Mouse (Mus musculus) kidney, postnatal 4 days (tissue): ENCODE results near the gene Rnf220.
A peak's percentile ranks its signal among the peaks of the same experiment; 100 is the strongest.

ENCODE experiments used
- DNase-seq, 2 experiments: peaks; one replicate each; pipeline ENCODE4 v3.0.0; 2021; ENCODE audit warnings: mixed read lengths in 2 of 2

Gene Rnf220

GRCm38 (mm10) chr4:117496482-117497165 lies at the start of gene Rnf220:
Gene Rnf220 (minus strand): TSS chr4:117497052.
- peak; percentile 58 to 71 for DNase-seq

- DNase-seq: no peak
These were observed 49.8 kb upstream of the Rnf220 start for GRCm38 (mm10) chr4:117546616-117547015.

GRCm38 (mm10) chr4:117545448-117545847 lies 48.6 kb upstream of the Rnf220 start:
- DNase-seq: no peak

GRCm38 (mm10) chr4:117540571-117540970 lies 43.7 kb upstream of the Rnf220 start:
- no peak for DNase-seq

- DNase-seq: no peak
These were observed 42.6 kb upstream of the Rnf220 start for GRCm38 (mm10) chr4:117539329-117539980.

GRCm38 (mm10) chr4:117537002-117537401 lies 40.1 kb upstream of the Rnf220 start:
- DNase-seq: no peak

GRCm38 (mm10) chr4:117535496-117536200 lies 38.8 kb upstream of the Rnf220 start:
- no peak for DNase-seq

- DNase-seq: no peak
These were observed 33.0 kb upstream of the Rnf220 start for GRCm38 (mm10) chr4:117529843-117530242.

- peak; percentile 82 to 83 for DNase-seq
These were observed 31.1 kb upstream of the Rnf220 start for GRCm38 (mm10) chr4:117527952-117528351.

GRCm38 (mm10) chr4:117527116-117527899 lies 30.5 kb upstream of the Rnf220 start:
- no peak for DNase-seq

GRCm38 (mm10) chr4:117525990-117526389 lies 29.1 kb upstream of the Rnf220 start:
- DNase-seq: no peak

- DNase-seq: no peak
These were observed 24.5 kb upstream of the Rnf220 start for GRCm38 (mm10) chr4:117521350-117521749.

- no peak for DNase-seq
These were observed 21.4 kb upstream of the Rnf220 start for GRCm38 (mm10) chr4:117518246-117518645.

- DNase-seq: no peak
These were observed 2.2 kb upstream of the Rnf220 start for GRCm38 (mm10) chr4:117499043-117499442.

- peak; percentile 43 to 51 for DNase-seq
These were observed 917 bp downstream of the Rnf220 start for GRCm38 (mm10) chr4:117495869-117496401.

GRCm38 (mm10) chr4:117494911-117495501 lies 1.8 kb downstream of the Rnf220 start:
- DNase-seq: peak; percentile 36 to 58

GRCm38 (mm10) chr4:117493905-117494851 lies 2.7 kb downstream of the Rnf220 start:
- peak; percentile 50 to 59 for DNase-seq

GRCm38 (mm10) chr4:117493161-117493568 lies 3.7 kb downstream of the Rnf220 start:
- peak; percentile 38 to 62 for DNase-seq

GRCm38 (mm10) chr4:117491840-117492239 lies 5.0 kb downstream of the Rnf220 start:
- DNase-seq: no peak

GRCm38 (mm10) chr4:117489975-117490374 lies 6.9 kb downstream of the Rnf220 start:
- DNase-seq: no peak

GRCm38 (mm10) chr4:117489566-117489965 lies 7.3 kb downstream of the Rnf220 start:
- DNase-seq: no peak
